Mouse (Mus musculus) liver, embryonic 16.5 days (tissue): Measurements from ENCODE around the gene Grm8. TPM values are rescaled to one million over a fixed set of nuclear protein-coding genes. Genes with fewer than 3 reads are reported as not detected.

Source experiments
- ATAC-seq: fragments of 200-750 bp; cut with Nextera tagmentation; 2 replicates; pipeline ENCODE4 v1.8.0; 2017; ENCODE audit warnings: low read depth, mild to moderate bottlenecking, moderate number of reproducible peaks, moderate library complexity
- H3K27ac ChIP-seq: fragments of 300-500 bp; sonication (generic); 2 replicates; pipeline ENCODE4 v1.5.1; 2014; ENCODE audit warnings: mild to moderate bottlenecking, low read length
- H3K27me3 ChIP-seq: fragments of 300-500 bp; sonication (generic); 2 replicates; pipeline ENCODE4 v1.6.1; 2014; ENCODE audit warnings: low read depth, low read length, mixed read lengths; ENCODE audit not compliant: control insufficient read depth, insufficient read depth
- H3K36me3 ChIP-seq: fragments of 300-500 bp; sonication (generic); 2 replicates; pipeline ENCODE4 v1.6.1; 2014; ENCODE audit warnings: mild to moderate bottlenecking; ENCODE audit not compliant: control insufficient read depth, insufficient read depth
- H3K4me1 ChIP-seq: fragments of 300-500 bp; sonication (generic); 2 replicates; pipeline ENCODE4 v1.6.1; 2014; ENCODE audit warnings: low read depth, low read length, mixed read lengths; ENCODE audit not compliant: control insufficient read depth
- H3K4me2 ChIP-seq: fragments of 300-500 bp; sonication (generic); 2 replicates; pipeline ENCODE4 v1.6.1; 2014; ENCODE audit warnings: low read depth, low read length, mixed read lengths
- H3K4me3 ChIP-seq: fragments of 300-500 bp; sonication (generic); 2 replicates; pipeline ENCODE4 v1.5.1; 2014; ENCODE audit warnings: low read depth, mild to moderate bottlenecking, low read length
- H3K9ac ChIP-seq: fragments of 300-500 bp; sonication (generic); 2 replicates; pipeline ENCODE4 v1.6.1; 2014; ENCODE audit warnings: low read depth, low read length
- H3K9me3 ChIP-seq: fragments of 300-500 bp; sonication (generic); replicated peaks from 2 replicates; pipeline ENCODE4 v1.6.1; 2016; ENCODE audit warnings: low read length; ENCODE audit not compliant: control insufficient read depth
- WGBS: fragments of 180-500 bp; shearing (Covaris S2); extraction: QIAGEN DNeasy Blood & Tissue Kit; methylation state at CpG from one replicate; pipeline ENCODE4 v1.1.7; 2014; ENCODE audit not compliant: insufficient replicate concordance; 5-methylcytosine and 5-hydroxymethylcytosine counted together
- polyA plus RNA-seq: library from polyadenylated mRNA; unstranded; fragments of >200 nt; fragmentation: Nextera tagmentation; extraction: Ambion mirVana; gene quantifications from 2 replicates; pipeline ENCODE4 v1.2.1, GENCODE M21; 2015

Grm8 gene
- 0.02 TPM in 1 of 2 replicates, not detected in the other for polyA plus RNA-seq

DNA sequence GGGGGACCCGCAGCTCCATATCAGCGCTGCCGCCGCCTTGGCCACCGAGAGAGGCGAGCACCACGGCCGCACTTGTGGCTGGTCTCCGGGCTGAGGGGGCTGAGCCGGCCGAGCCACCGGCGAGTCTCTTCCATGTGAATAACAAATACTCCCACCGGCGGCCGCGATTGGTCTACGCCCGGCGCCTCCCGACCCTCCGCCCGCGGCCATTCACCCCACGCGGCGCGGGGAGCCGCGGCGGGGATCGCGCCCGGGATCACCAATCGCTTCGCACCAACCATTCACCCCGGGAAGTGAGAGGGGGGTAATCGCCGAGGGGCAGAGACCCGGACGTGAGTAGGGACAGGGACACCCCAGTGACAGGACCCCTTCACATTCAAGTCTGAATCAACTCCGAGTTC is at the start of gene Grm8:
Gene Grm8, minus strand, starts transcription at position 178 of the 401 bp plus-strand sequence.
- H3K27ac ChIP-seq, result no peak within 1 kb of the TSS
- H3K36me3 ChIP-seq, result no peaks in the 10 kb centered on the region
- ATAC-seq, result no peak
- H3K9ac ChIP-seq, result peak within 1 kb of the TSS; percentile 12; the same call in 1 of the 2 replicates
- H3K4me2 ChIP-seq, result peak within 1 kb of the TSS; percentile 77
- peaks cover 8% of the 10 kb centered on the region for H3K4me1 ChIP-seq
- H3K4me3 ChIP-seq, result peak within 1 kb of the TSS; percentile 53
- no peaks in the 10 kb centered on the region for H3K9me3 ChIP-seq
- WGBS, result under 1% methylated on average over 42 of the region's 42 CpGs
- peaks cover 59% of the 10 kb centered on the region for H3K27me3 ChIP-seq

DNA sequence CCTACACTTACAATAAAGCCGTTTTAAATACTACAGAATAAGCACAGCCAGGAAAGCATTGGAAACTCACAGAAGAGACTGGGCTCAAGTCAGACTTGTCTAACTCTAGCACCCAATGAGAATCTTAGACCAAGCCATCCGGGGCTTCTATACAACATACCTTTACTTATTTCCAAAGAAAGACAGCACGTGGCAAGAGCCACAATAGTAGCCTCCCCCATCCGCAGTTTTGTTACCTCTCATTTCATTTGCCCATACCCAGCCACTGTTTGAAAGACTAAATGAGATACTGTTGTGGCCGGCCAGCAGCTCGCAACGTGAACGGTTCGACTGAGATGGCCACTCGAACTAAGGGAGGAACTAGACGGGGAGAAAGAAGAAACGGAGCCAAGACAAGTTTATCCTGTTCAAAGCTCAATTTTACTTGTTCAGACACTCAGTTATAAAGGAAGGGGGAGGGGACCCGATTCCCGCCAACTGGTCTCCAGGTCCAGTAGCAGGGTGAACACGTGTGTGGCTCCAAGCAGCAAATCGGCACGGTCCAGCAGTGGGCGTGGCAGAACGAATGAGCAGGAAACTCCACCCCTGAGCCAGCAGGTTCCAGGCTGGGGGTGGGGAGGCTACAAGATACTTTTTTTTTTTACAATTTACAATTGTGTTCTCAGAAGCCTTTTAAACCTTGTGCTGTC is 35.0 kb upstream of the Grm8 start:
- 0 out of 2 replicates have a peak overlapping the region, but pooled peaks have one; percentile 9 for H3K4me2 ChIP-seq
- no peaks in the 10 kb centered on the region for H3K36me3 ChIP-seq
- no peak overlapping the region for H3K27ac ChIP-seq
- no peaks in the 10 kb centered on the region for H3K27me3 ChIP-seq
- no peak overlapping the region for H3K9ac ChIP-seq
- no peaks in the 10 kb centered on the region for H3K4me1 ChIP-seq
- WGBS, result 59% methylated on average over 19 of the region's 19 CpGs
- H3K4me3 ChIP-seq, result no peak overlapping the region
- H3K9me3 ChIP-seq, result no peaks in the 10 kb centered on the region
- ATAC-seq, result no peak

DNA sequence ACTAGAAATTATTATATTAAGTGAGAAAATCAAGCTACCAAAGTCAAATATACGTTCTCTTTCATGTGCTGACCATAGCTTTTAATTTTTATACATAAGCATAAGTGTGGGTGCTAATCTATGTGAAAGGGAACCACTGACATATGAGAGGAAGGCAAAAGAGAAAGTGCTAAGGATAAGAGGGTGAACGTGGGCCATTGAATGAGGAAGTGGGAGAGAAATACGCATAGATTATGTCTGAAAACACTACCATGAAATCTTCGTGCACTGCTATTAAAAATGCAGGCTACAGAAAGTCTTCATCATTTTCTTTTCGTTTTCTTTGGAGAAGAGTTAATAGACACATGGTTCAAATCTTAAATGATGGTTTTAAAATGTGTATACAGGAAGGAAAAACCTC is 25.4 kb upstream of the Grm8 start:
- H3K4me2 ChIP-seq, result no peak overlapping the region
- no peak overlapping the region for H3K27ac ChIP-seq
- H3K9me3 ChIP-seq, result no peaks in the 10 kb centered on the region
- H3K9ac ChIP-seq, result no peak overlapping the region
- no peak for ATAC-seq
- no peaks in the 10 kb centered on the region for H3K27me3 ChIP-seq
- no peak overlapping the region for H3K4me3 ChIP-seq
- no peaks in the 10 kb centered on the region for H3K4me1 ChIP-seq
- WGBS, result 32% methylated on average over 5 of the region's 5 CpGs
- H3K36me3 ChIP-seq, result no peaks in the 10 kb centered on the region

DNA sequence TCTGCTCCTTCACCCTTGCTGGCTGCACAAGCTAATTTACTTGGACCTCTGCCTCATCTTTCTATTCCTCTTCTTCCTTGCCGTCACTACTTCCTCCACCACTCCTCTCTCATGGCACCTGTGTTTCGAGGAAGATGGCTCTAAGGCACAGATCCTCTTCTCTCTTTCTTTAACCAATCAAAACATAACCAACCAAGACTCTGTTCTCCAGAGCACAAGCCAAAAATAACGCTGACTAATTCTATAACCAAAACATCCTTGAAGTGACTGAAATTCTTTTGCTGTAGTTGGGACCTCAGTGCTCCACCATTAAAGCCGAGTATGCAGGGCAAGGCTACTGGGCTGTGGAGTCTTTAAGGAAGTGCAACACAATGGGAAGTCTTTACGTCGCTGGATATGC is 11.5 kb upstream of the Grm8 start:
- no peaks in the 10 kb centered on the region for H3K4me1 ChIP-seq
- no peak overlapping the region for H3K27ac ChIP-seq
- ATAC-seq, result no peak
- H3K9ac ChIP-seq, result no peak overlapping the region
- no peak overlapping the region for H3K4me3 ChIP-seq
- no peaks in the 10 kb centered on the region for H3K27me3 ChIP-seq
- H3K36me3 ChIP-seq, result no peaks in the 10 kb centered on the region
- no peak overlapping the region for H3K4me2 ChIP-seq
- 43% methylated on average over 6 of the region's 6 CpGs for WGBS
- no peaks in the 10 kb centered on the region for H3K9me3 ChIP-seq

DNA sequence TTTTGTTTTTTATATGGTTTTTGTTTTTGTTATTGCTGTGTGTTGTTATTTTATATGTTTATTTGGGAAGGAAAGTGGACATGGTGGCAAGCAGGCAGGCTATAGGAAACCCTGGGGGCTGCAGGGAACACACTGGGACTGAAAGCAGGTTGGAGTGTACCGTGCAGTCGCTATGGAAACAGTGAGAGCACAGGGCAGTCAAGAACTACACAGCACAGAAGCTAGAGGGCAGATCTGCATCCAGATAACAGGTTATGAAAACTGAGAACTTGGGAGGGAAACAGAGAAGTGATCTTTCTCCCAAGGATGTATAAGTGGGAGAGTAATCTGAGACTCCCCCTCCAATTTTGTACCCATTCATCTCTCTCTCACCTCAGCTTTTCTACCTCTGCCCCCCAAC is 7.4 kb upstream of the Grm8 start:
- Histone ChIP-seq H3K36me3 (no peaks in the 10 kb centered on the region), H3K4me1 (no peaks in the 10 kb centered on the region), H3K4me2 (no peak overlapping the region), H3K9ac (no peak overlapping the region), H3K27ac (no peak overlapping the region), H3K27me3 (no peaks in the 10 kb centered on the region), H3K4me3 (no peak overlapping the region), H3K9me3 (no peaks in the 10 kb centered on the region)
- no peak for ATAC-seq
- 21% methylated on average over 2 of the region's 2 CpGs for WGBS

DNA sequence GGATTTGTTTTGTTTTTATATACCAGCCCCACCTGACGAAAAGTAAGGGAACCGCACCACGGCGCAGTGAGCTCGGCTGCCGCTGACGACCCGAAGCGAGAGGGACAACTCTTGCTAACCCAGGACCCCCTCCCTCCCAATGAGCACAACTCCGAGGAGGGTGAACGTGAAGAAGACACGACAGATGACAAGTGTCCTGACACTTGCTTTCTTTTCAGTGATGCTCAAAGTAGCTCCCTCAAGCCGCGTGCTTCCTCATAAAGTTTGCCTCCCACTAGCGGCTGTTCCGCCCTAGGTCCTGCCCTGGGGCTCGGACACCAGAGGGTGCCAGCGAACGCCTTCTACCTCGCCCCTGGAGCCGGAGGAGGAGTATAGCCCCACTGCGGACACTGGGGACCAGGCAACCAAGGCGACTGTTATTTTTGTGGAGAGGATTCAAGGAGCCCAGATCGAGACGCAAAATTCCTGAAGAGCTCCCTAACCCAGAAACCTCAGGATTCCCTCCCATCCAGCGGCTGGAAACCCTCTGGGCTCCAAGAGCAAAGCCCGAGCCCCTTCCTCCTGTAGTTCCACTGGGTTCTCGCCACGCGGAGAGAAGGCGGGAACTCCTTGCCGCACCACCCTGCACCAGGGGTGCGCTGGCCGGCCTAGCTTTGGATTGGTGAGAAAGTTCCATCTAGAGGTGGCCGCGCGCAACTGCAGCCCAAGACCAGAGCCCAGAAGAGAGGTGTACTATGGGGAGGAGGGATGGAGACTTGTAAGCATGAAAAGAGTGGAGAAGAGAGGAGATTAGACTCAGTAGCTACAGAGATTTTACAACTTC is 644 bp upstream of the Grm8 start:
- H3K4me3 ChIP-seq, result peak overlapping the region; percentile 53
- H3K9ac ChIP-seq, result peak overlapping the region; percentile 12; the same call in 1 of the 2 replicates
- ATAC-seq, result peak; percentile 78
- under 1% methylated on average over 37 of the region's 37 CpGs for WGBS
- no peaks in the 10 kb centered on the region for H3K9me3 ChIP-seq
- H3K4me2 ChIP-seq, result peak overlapping the region; percentile 77
- H3K36me3 ChIP-seq, result no peaks in the 10 kb centered on the region
- H3K27ac ChIP-seq, result no peak overlapping the region
- peaks cover 8% of the 10 kb centered on the region for H3K4me1 ChIP-seq
- H3K27me3 ChIP-seq, result peaks cover 59% of the 10 kb centered on the region

DNA sequence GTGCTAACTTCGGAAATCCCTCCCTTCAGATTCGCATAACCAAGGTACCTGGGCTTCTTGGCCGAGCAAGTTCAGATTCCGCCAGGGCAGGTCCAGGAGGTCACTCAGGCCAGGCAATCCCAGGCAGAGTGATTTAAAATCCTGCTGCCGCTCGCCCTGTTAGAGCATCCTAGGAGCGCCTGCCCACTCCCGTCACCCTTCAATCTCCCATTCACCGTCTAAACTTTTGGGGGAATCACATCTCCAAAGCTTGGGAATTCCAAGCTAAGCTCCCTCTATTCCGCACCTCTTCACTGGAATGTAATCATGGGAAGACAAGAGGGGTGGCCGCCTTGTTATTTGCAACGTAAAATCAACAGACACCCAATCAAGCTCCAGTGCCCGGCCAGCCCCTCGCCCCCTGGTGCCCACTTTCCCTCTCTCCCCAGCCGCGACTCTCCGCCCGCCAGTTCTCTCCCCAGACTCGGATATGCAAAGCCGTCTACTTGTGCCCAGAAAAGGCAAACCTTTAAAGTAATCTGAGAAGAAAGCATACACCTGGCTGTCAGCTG is 652 bp downstream of the Grm8 start:
- no peaks in the 10 kb centered on the region for H3K9me3 ChIP-seq
- H3K9ac ChIP-seq, result no peak overlapping the region
- H3K4me1 ChIP-seq, result peaks cover 8% of the 10 kb centered on the region
- 2% methylated on average over 20 of the region's 20 CpGs for WGBS
- H3K4me3 ChIP-seq, result peak overlapping the region; percentile 53
- peaks cover 59% of the 10 kb centered on the region for H3K27me3 ChIP-seq
- H3K27ac ChIP-seq, result no peak overlapping the region
- H3K36me3 ChIP-seq, result no peaks in the 10 kb centered on the region
- no peak for ATAC-seq
- peak overlapping the region; percentile 77 for H3K4me2 ChIP-seq

DNA sequence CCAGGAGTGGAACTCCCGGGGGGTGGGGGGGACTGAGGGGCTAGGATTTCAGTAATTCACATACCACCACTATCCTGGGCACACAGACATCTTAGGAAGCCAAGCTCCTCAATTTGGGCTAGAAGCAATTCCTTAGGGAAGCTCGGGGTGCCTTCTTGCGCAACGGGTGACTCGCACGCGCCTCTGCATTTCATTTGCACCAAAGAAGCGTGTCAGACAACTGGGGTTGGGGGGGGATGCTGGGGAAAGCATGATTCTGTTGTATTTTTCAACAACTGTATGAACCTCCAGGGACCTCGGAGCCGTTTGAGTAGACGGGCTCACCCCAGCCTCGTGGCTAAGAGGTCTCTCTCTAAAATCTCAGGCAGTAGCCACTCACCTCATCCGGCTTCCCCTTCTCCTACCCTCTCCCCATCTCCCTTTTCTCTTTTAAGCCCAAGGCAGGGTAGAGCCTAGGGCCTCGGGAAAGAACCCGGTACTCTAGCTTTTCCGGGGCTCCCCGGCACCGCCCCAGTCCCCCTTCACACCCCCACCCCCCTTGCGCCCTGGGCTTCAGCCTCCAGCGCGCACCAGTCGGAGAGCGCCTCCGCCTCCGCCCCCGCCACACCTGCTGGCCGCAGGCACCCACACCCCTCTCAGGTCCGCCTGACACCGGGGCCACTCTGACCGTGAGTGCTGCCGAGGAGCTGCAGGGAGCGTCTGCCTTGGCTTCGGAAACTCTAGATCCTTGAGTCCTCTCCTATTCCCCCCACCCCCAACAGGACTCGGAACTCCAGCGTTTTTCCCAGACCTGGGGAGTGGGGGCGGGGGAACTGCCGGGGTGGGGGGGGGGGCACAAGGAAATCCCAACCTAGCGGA is 1.5 kb downstream of the Grm8 start:
- peaks cover 8% of the 10 kb centered on the region for H3K4me1 ChIP-seq
- H3K4me2 ChIP-seq, result no peak overlapping the region
- no peaks in the 10 kb centered on the region for H3K36me3 ChIP-seq
- H3K9me3 ChIP-seq, result no peaks in the 10 kb centered on the region
- H3K27ac ChIP-seq, result no peak overlapping the region
- 2% methylated on average over 38 of the region's 38 CpGs for WGBS
- H3K4me3 ChIP-seq, result no peak overlapping the region
- no peak for ATAC-seq
- no peak overlapping the region for H3K9ac ChIP-seq
- peaks cover 59% of the 10 kb centered on the region for H3K27me3 ChIP-seq
